Mouse (Mus musculus) G1E (cell line): Measurements from ENCODE around the gene Zkscan14. TPM values are rescaled to one million over a fixed set of nuclear protein-coding genes. Genes with fewer than 3 reads are reported as not detected.
A peak's percentile ranks its signal among the peaks of the same experiment; 100 is the strongest.
"Not testable (repeated sequence)": the region's sequence is repeated elsewhere in the genome, so short reads cannot be mapped to it uniquely, and the experiment has no call there.

Experiments used
- ATAC-seq: 2 replicates; pipeline ENCODE4 v1.8.0; 2016; ENCODE audit warnings: mild to moderate bottlenecking; ENCODE audit not compliant: insufficient number of reproducible peaks, poor library complexity, low FRiP score, severe bottlenecking; ENCODE audit errors: extremely low read depth
- DNase-seq: peaks from one replicate; pipeline ENCODE4 v3.0.0; 2012; ENCODE audit warnings: low spot score
- H3K27me3 ChIP-seq: 2 replicates; pipeline ENCODE4 v1.6.1; 2012; ENCODE audit warnings: mild to moderate bottlenecking, low read length, inconsistent platforms; ENCODE audit not compliant: insufficient read depth
- H3K36me3 ChIP-seq: replicated peaks from 2 replicates; pipeline ENCODE3; 2012; ENCODE audit warnings: mild to moderate bottlenecking, inconsistent platforms
- H3K4me1 ChIP-seq: 2 replicates; pipeline ENCODE4 v1.6.1; 2012; ENCODE audit warnings: low read depth, low read length, inconsistent platforms, mixed read lengths; ENCODE audit not compliant: insufficient read depth
- H3K4me3 ChIP-seq: 2 replicates; pipeline ENCODE4 v1.5.1; 2012; ENCODE audit warnings: low read depth, mild to moderate bottlenecking, inconsistent platforms, low read length, moderate library complexity, mixed read lengths
- H3K9me3 ChIP-seq: replicated peaks from 2 replicates; pipeline ENCODE4 v1.6.1; 2012; ENCODE audit warnings: inconsistent platforms
- CTCF ChIP-seq: IDR thresholded peaks from 2 replicates; pipeline ENCODE4 v1.5.1; 2012; ENCODE audit warnings: low read depth, low read length, inconsistent platforms, mixed read lengths
- GATA1 ChIP-seq: IDR thresholded peaks from 2 replicates; pipeline ENCODE4 v1.6.1; 2012; ENCODE audit warnings: borderline replicate concordance, low read length, inconsistent platforms, mixed read lengths
- GATA2 ChIP-seq: IDR thresholded peaks from 2 replicates; pipeline ENCODE4 v1.6.1; 2012; ENCODE audit warnings: low read depth, low read length, inconsistent platforms, borderline replicate concordance
- POLR2AphosphoS5 ChIP-seq: IDR thresholded peaks from 2 replicates; pipeline ENCODE4 v1.6.1; 2012; ENCODE audit warnings: low read depth, low read length, inconsistent platforms; ENCODE audit not compliant: insufficient replicate concordance
- TAL1 ChIP-seq: conservative IDR thresholded peaks from 2 replicates; pipeline ENCODE4 v1.6.1; 2012; ENCODE audit warnings: low read depth, low read length, inconsistent platforms, mixed read lengths
- polyA plus RNA-seq: library from polyadenylated mRNA; stranded (reverse); fragments of >175 nt; gene quantifications from 2 replicates; pipeline ENCODE4 v1.2.3, GENCODE M21; 2012
- total RNA-seq, 2 experiments: library from RNA; stranded (forward) in 1 of 2; stranded (reverse) in 1 of 2; fragments of 200-1000 nt in 1 of 2; fragments of >200 nt in 1 of 2; fragmentation: Nextera tagmentation in 1 of 2; gene quantifications; 2 replicates each; pipeline ENCODE4 v1.2.3; 2014 to 2017

The Zkscan14 gene
- total and polyA plus RNA-seq, 3 experiments: 2.9 to 22.2 (median 9.9) TPM

DNA sequence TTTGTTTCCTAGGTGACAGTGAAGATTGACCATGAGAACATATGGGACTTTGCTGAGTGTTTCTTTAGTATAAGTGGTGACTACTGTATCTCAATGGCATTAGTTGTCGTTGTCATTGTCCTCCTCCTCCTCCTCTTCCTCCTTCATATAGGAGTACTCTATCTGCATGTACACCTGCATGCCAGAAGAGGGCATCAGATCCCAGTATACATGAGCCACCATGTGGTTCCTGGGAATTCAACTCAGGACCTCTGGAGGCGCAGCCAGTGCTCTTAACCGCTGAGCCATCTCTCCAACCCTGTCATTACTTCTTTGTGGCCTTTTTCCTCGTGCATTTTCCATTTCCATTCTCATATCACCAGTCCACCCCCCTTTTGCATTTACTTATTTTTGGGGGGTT, 13.0 kb upstream of the Zkscan14 start:
- no peak for TF ChIP-seq GATA2
- peak; percentile 40 for TF ChIP-seq CTCF
- H3K36me3 ChIP-seq: peaks cover 81% of the 10 kb centered on the region
- H3K4me3 ChIP-seq: no peak overlapping the region
- ATAC-seq (peak; percentile 74), DNase-seq (no peak)
- H3K9me3 ChIP-seq: no peaks in the 10 kb centered on the region
- H3K27me3 ChIP-seq: no peaks in the 10 kb centered on the region
- no peaks in the 10 kb centered on the region for H3K4me1 ChIP-seq

DNA sequence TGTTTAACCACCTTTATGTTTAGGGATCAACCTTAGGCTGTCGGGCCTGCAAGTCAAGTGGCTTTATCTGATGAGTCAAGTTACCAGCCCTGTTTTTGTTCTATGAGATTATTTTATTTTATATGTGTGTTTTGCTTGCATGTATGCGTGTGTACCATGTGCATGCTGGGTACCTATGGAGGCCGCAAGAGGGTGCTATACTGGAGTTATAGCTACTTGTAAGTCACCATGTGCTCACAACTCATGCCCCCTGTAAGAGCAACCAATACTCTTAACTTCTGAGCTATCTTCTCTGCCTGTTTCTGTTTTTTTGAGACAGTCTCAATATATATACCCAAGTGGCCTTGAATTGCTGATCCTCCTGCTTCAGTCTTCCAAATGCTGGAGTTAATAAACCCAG, 11.8 kb upstream of the Zkscan14 start:
- Histone ChIP-seq H3K27me3 (no peaks in the 10 kb centered on the region), H3K36me3 (peaks cover 78% of the 10 kb centered on the region), H3K9me3 (no peaks in the 10 kb centered on the region), H3K4me3 (no peak overlapping the region), H3K4me1 (no peaks in the 10 kb centered on the region)
- TF ChIP-seq CTCF: no peak
- TF ChIP-seq POLR2AphosphoS5: no peak
- no peak for TF ChIP-seq TAL1
- TF ChIP-seq GATA1: no peak
- ATAC-seq (no peak), DNase-seq (no peak)

DNA sequence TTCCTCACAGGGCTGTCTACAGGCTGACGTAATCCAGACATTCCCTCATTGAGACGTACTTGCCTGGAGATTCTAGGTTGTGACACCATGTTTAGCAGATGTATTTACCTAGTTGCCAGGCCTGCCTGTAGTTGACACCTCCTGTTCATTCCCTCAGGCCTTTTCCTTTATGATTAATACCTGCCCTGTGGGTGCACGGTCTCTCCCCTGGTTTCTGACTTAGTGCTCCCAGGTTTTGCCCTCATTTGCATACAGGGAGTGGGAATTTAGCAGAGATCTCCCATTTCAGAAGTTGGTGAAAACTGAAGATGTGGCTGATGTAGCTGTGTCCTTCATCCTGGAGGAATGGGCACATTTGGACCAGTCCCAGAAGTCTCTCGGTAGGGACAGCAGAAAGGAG, 10.5 kb upstream of the Zkscan14 start:
- ATAC-seq (no peak), DNase-seq (no peak)
- Histone ChIP-seq H3K27me3 (no peaks in the 10 kb centered on the region), H3K36me3 (peaks cover 79% of the 10 kb centered on the region), H3K4me3 (no peak overlapping the region), H3K9me3 (no peaks in the 10 kb centered on the region), H3K4me1 (peaks cover 7% of the 10 kb centered on the region)
- TF ChIP-seq CTCF (no peak), TAL1 (no peak), POLR2AphosphoS5 (no peak), GATA1 (no peak), GATA2 (no peak)

DNA sequence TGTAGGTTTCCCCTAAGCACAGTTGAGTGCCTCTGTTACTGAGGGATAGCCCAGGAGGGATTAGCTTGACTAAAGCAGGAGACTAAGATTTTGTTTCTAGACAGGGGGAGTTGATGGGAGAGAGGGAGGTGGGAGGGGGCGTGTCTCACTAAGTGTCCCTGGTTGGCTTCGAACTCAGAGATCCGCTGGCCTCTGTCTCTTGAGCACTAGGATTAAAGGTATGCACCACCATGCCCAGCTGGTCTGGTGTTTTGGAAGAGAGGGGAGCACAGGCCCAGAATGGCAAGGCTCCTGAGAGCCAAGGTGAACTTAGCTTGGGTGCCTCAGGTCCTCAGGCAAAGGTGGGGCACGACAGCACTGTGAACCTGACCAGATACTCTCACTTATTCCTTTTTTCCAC, 9.7 kb upstream of the Zkscan14 start:
- no peak for TF ChIP-seq TAL1
- TF ChIP-seq POLR2AphosphoS5: no peak
- Histone ChIP-seq H3K9me3 (no peaks in the 10 kb centered on the region), H3K27me3 (no peaks in the 10 kb centered on the region), H3K4me3 (no peak overlapping the region), H3K4me1 (peaks cover 7% of the 10 kb centered on the region), H3K36me3 (peaks cover 82% of the 10 kb centered on the region)
- DNase-seq (no peak), ATAC-seq (no peak)

DNA sequence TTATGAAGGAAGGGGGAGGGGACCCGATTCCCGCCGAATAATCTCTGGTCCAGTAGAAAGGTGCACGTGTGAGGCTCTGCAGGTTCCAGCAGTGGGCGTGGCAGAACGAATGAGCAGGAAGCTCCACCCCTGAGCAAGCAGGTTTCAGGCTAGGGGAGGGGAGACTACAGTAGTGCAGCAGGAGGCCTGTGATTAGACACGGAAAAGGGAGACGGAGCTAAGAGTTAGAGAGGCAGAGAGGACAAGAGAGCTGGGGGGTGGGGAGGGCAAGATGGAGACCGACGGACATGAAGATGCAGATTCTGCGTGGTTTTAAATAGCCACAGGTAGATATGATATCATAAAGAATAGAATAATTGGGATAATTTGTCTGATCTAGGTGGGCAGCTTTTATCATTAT, 6.7 kb upstream of the Zkscan14 start:
- not testable (repeated sequence) for H3K27me3 ChIP-seq, ATAC-seq, H3K9me3 ChIP-seq, H3K4me3 ChIP-seq, DNase-seq
- H3K4me1 ChIP-seq: peaks cover 16% of the 10 kb centered on the region
- H3K36me3 ChIP-seq: peaks cover 59% of the 10 kb centered on the region

DNA sequence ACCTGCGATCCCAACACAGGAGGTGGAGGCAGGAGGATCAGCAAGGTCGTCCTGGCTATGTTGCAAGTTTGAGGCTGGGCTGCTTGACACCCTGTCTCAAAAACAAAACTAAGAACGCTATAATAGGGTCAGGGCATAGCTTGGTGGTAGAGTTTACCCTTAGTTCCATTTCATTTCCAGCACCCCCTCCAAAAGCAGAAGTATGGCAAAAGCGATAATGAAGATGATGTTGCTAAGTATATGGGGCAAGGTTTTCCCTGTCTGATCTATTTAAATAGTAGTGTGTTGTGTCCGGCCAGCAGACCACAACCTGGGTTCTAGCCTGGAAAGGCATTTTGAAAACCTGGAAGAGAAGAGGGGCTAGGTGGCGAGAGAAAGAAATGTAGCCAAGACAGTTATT, 6.3 kb upstream of the Zkscan14 start:
- H3K4me3 ChIP-seq: no peak overlapping the region
- H3K36me3 ChIP-seq: peaks cover 54% of the 10 kb centered on the region
- no peaks in the 10 kb centered on the region for H3K27me3 ChIP-seq
- peaks cover 20% of the 10 kb centered on the region for H3K4me1 ChIP-seq
- H3K9me3 ChIP-seq: no peaks in the 10 kb centered on the region
- DNase-seq: no peak
- TF ChIP-seq GATA1 (no peak), GATA2 (no peak), TAL1 (no peak), CTCF (no peak), POLR2AphosphoS5 (no peak)
- no peak for ATAC-seq

DNA sequence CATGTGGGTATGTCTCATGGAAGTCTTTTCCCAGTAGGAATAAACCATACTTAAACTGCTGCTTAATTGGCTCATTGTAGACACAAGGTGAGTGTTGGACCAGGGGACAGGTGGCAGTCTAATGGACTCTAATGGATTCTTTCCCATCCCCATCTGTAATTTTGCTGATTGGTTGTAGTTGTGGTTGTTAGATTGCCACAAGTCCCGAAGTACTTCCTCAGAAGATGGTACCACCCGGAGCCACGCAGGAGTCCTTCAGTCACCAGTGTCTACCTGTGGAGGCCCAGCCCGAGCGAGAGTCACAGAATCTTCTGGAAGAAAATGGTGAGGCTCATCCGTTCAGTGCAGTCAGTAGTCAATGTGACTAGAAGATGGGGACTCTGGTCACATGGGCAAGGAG, 5.7 kb upstream of the Zkscan14 start:
- no peak overlapping the region for H3K4me3 ChIP-seq
- DNase-seq (no peak), ATAC-seq (no peak)
- H3K36me3 ChIP-seq: peaks cover 49% of the 10 kb centered on the region
- no peaks in the 10 kb centered on the region for H3K9me3 ChIP-seq
- H3K4me1 ChIP-seq: peaks cover 26% of the 10 kb centered on the region
- no peaks in the 10 kb centered on the region for H3K27me3 ChIP-seq
- TF ChIP-seq GATA1: no peak
- no peak for TF ChIP-seq TAL1
- TF ChIP-seq GATA2: no peak
- TF ChIP-seq CTCF: no peak
- TF ChIP-seq POLR2AphosphoS5: no peak
